Mouse (Mus musculus) ES-E14 (cell line): ENCODE results near the gene Atg2a. TPM values are rescaled to one million over a fixed set of nuclear protein-coding genes. Genes with fewer than 3 reads are reported as not detected.

Experiments used
- DNase-seq: peaks from one replicate; pipeline ENCODE4 v3.0.0-alpha.2; 2013; ENCODE audit warnings: low read depth, low spot score
- H3K27ac ChIP-seq: 2 replicates; pipeline ENCODE4 v1.5.1; 2012; ENCODE audit warnings: low read depth, mild to moderate bottlenecking, low read length, moderate library complexity, mixed read lengths; ENCODE audit not compliant: poor library complexity, insufficient read depth, severe bottlenecking
- H3K36me3 ChIP-seq: 2 replicates; pipeline ENCODE4 v1.6.1; 2012; ENCODE audit warnings: mild to moderate bottlenecking, low read length, moderate library complexity, mixed read lengths; ENCODE audit not compliant: control insufficient read depth, poor library complexity, insufficient read depth, severe bottlenecking
- H3K4me1 ChIP-seq, 2 experiments: fragments of 150-350 bp in 1 of 2; sonication (generic) in 1 of 2; 2 replicates each; pipeline ENCODE4 v1.6.1; 2012; ENCODE audit warnings: low read length in 2 of 2, mild to moderate bottlenecking in 1 of 2, mixed read lengths in 1 of 2; ENCODE audit not compliant: control insufficient read depth in 2 of 2, insufficient read depth in 2 of 2, poor library complexity in 1 of 2
- H3K4me3 ChIP-seq, 2 experiments: fragments of 150-350 bp in 1 of 2; sonication (generic) in 1 of 2; 2 replicates each; pipeline ENCODE4 v1.5.1; 2012; ENCODE audit warnings: low read length in 2 of 2, low read depth in 1 of 2, mild to moderate bottlenecking in 1 of 2, mixed read lengths in 1 of 2; ENCODE audit not compliant: insufficient read depth in 1 of 2, poor library complexity in 1 of 2, severe bottlenecking in 1 of 2
- H3K9ac ChIP-seq: 2 replicates; pipeline ENCODE4 v1.6.1; 2012; ENCODE audit warnings: low read depth, mild to moderate bottlenecking, low read length, mixed read lengths; ENCODE audit not compliant: poor library complexity, insufficient read depth, severe bottlenecking
- H3K9me3 ChIP-seq: fragments of 150-350 bp; sonication (generic); 2 replicates; pipeline ENCODE4 v1.6.1; 2012; ENCODE audit warnings: low read depth, mild to moderate bottlenecking, low read length; ENCODE audit not compliant: control insufficient read depth, insufficient read depth
- CHD2 ChIP-seq: IDR thresholded peaks from 2 replicates; pipeline ENCODE4 v1.6.1; 2014; ENCODE audit warnings: mild to moderate bottlenecking, low read depth, low read length, inconsistent platforms
- HCFC1 ChIP-seq: IDR thresholded peaks from 2 replicates; pipeline ENCODE4 v1.6.1; 2012; ENCODE audit warnings: low read length, inconsistent platforms, borderline replicate concordance; ENCODE audit not compliant: insufficient read depth
- MAFK ChIP-seq: IDR thresholded peaks from 2 replicates; pipeline ENCODE4 v1.6.1; 2014; ENCODE audit warnings: mild to moderate bottlenecking, low read depth, low read length, inconsistent platforms; ENCODE audit not compliant: insufficient read depth
- ZC3H11A ChIP-seq: IDR thresholded peaks from 2 replicates; pipeline ENCODE4 v1.6.1; 2012; ENCODE audit warnings: low read depth, mild to moderate bottlenecking, inconsistent platforms, low read length, borderline replicate concordance
- ZNF384 ChIP-seq: IDR thresholded peaks from 2 replicates; pipeline ENCODE4 v1.6.1; 2012; ENCODE audit warnings: low read depth, low read length, inconsistent platforms
- in situ Hi-C, 2 experiments: fragments of 600-800 bp; cut with MboI; formaldehyde crosslinking; loops; one replicate each; pipeline ENCODE4 v1.15.1; 2025; ENCODE audit warnings: low sequenced_read_pairs in 2 of 2, inconsistent platforms in 1 of 2; ENCODE audit not compliant: unreplicated experiment in 2 of 2
- total RNA-seq: library from RNA; depleted of rRNA; stranded (reverse); fragments of 300-350 nt; gene quantifications from 2 replicates; pipeline ENCODE4 v1.2.3, GENCODE M21; 2012

The Atg2a gene
- total RNA-seq, 1 experiment, result 31.8 TPM

DNA sequence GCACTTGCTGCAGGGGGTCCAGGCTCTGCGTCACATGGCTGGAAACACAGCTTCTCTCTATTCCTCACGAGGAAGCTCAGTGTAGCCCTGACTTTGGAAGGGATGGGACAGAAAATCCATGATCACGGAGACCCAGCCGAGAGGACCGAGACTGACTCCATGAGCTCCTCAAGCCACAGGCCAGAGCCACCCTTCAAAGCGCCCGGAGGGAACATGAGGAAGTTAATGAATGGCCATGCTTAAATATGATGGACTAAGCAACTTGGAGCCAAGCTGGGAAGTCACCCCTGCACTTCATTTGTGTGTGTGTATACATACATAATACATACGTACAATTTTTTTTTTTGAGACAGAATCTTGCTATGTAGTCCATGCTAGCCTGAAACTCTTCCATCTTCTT, 29.7 kb downstream of the Atg2a start:
- Histone ChIP-seq H3K9me3 (no peaks in the 10 kb centered on the region), H3K4me1 (peaks cover 19 to 23% of the 10 kb centered on the region in 2 experiments), H3K4me3 (no peak overlapping the region), H3K27ac (peak overlapping the region; percentile 93), H3K9ac (peak overlapping the region; percentile 1; the same call in 1 of the 2 replicates), H3K36me3 (no peaks in the 10 kb centered on the region)
- in situ Hi-C loops, result no loop called here
- TF ChIP-seq CHD2 (no peak), ZNF384 (no peak), MAFK (no peak), ZC3H11A (no peak), HCFC1 (no peak)
- no peak for DNase-seq

GRCm38 (mm10) chr19:6272053-6272452, 30.6 kb downstream of the Atg2a start:
- peaks cover 19 to 23% of the 10 kb centered on the region in 2 experiments for H3K4me1 ChIP-seq
- H3K4me3 ChIP-seq, result no peak overlapping the region
- peak overlapping the region; percentile 63; the same call in 1 of the 2 replicates for H3K27ac ChIP-seq
- DNase-seq, result no peak
- no peaks in the 10 kb centered on the region for H3K36me3 ChIP-seq
- no peak for TF ChIP-seq MAFK
- in situ Hi-C loops, result no loop called here
- peak overlapping the region; percentile 46; the same call in 1 of the 2 replicates for H3K9ac ChIP-seq
- H3K9me3 ChIP-seq, result no peaks in the 10 kb centered on the region

GRCm38 (mm10) chr19:6272738-6273137, 31.3 kb downstream of the Atg2a start:
- Histone ChIP-seq H3K36me3 (no peaks in the 10 kb centered on the region), H3K4me1 (peaks cover 19 to 25% of the 10 kb centered on the region in 2 experiments), H3K9ac (0 out of 2 replicates have a peak overlapping the region, but pooled peaks have one; percentile 15), H3K27ac (no peak overlapping the region), H3K9me3 (no peaks in the 10 kb centered on the region), H3K4me3 (no peak overlapping the region)
- in situ Hi-C loops, result no loop called here
- DNase-seq, result no peak
- TF ChIP-seq ZC3H11A, result no peak
- no peak for TF ChIP-seq CHD2
- TF ChIP-seq HCFC1, result no peak
- TF ChIP-seq MAFK, result no peak
- TF ChIP-seq ZNF384, result no peak

GRCm38 (mm10) chr19:6273592-6273991, 32.1 kb downstream of the Atg2a start:
- no peak overlapping the region for H3K4me3 ChIP-seq
- in situ Hi-C loops, result no loop called here

GRCm38 (mm10) chr19:6273998-6274608, 32.6 kb downstream of the Atg2a start:
- Histone ChIP-seq H3K9me3 (no peaks in the 10 kb centered on the region), H3K27ac (no peak overlapping the region), H3K4me3 (no peak overlapping the region), H3K9ac (no peak overlapping the region), H3K36me3 (no peaks in the 10 kb centered on the region), H3K4me1 (peaks cover 24 to 25% of the 10 kb centered on the region in 2 experiments)
- TF ChIP-seq HCFC1 (no peak), CHD2 (no peak), ZNF384 (no peak), MAFK (no peak), ZC3H11A (no peak)
- in situ Hi-C loops, result no loop called here
- no peak for DNase-seq

More at GRCm38 (mm10) chr19:6273592-6273991, 32.1 kb downstream of the Atg2a start:
- DNase-seq, result no peak
- TF ChIP-seq ZC3H11A, result no peak
- TF ChIP-seq MAFK, result no peak
- TF ChIP-seq HCFC1, result no peak
- TF ChIP-seq ZNF384, result no peak
- TF ChIP-seq CHD2, result no peak
- no peak overlapping the region for H3K9ac ChIP-seq
- no peak overlapping the region for H3K27ac ChIP-seq
- H3K4me1 ChIP-seq, result peaks cover 21 to 25% of the 10 kb centered on the region in 2 experiments
- no peaks in the 10 kb centered on the region for H3K36me3 ChIP-seq
- H3K9me3 ChIP-seq, result no peaks in the 10 kb centered on the region
